Mouse (Mus musculus) midbrain, embryonic 14.5 days (tissue): ENCODE results near the gene Plpp1. TPM values are rescaled to one million over a fixed set of nuclear protein-coding genes. Genes with fewer than 3 reads are reported as not detected.

Source experiments
- ATAC-seq: fragments of 200-750 bp; cut with Nextera tagmentation; 2 replicates; pipeline ENCODE4 v1.8.0; 2017; ENCODE audit warnings: moderate number of reproducible peaks, moderate library complexity; ENCODE audit not compliant: low FRiP score, low TSS enrichment
- DNase-seq: peaks from one replicate; pipeline ENCODE4 v3.0.0-alpha.2; 2015
- H3K27ac ChIP-seq: fragments of 300-500 bp; sonication (generic); replicated peaks from 2 replicates; pipeline ENCODE4 v1.5.1; 2014; ENCODE audit warnings: mild to moderate bottlenecking, low read depth, low read length, moderate library complexity
- H3K27me3 ChIP-seq: fragments of 300-500 bp; sonication (generic); 2 replicates; pipeline ENCODE4 v1.6.1; 2014; ENCODE audit warnings: low read length, control low read depth, mixed read lengths; ENCODE audit not compliant: control insufficient read depth, insufficient read depth
- H3K36me3 ChIP-seq: fragments of 300-500 bp; sonication (generic); 2 replicates; pipeline ENCODE4 v1.6.1; 2014; ENCODE audit warnings: low read length, control low read depth; ENCODE audit not compliant: control insufficient read depth, insufficient read depth
- H3K4me1 ChIP-seq: fragments of 300-500 bp; sonication (generic); 2 replicates; pipeline ENCODE4 v1.6.1; 2014; ENCODE audit warnings: mild to moderate bottlenecking, antibody characterized with exemption, low read length, control low read depth; ENCODE audit not compliant: control insufficient read depth, insufficient read depth
- H3K4me2 ChIP-seq: fragments of 300-500 bp; sonication (generic); 2 replicates; pipeline ENCODE4 v1.6.1; 2014; ENCODE audit warnings: mild to moderate bottlenecking, low read length, moderate library complexity
- H3K4me3 ChIP-seq: fragments of 300-500 bp; sonication (generic); replicated peaks from 2 replicates; pipeline ENCODE4 v1.5.1; 2014; ENCODE audit warnings: low read depth, low read length
- H3K9ac ChIP-seq: fragments of 300-500 bp; sonication (generic); replicated peaks from 2 replicates; pipeline ENCODE4 v1.6.1; 2014; ENCODE audit warnings: mild to moderate bottlenecking, low read length, moderate library complexity
- H3K9me3 ChIP-seq: fragments of 300-500 bp; sonication (generic); 2 replicates; pipeline ENCODE4 v1.6.1; 2016; ENCODE audit warnings: low read length, control low read depth, mixed read lengths; ENCODE audit not compliant: control insufficient read depth
- WGBS: fragments of 180-500 bp; shearing (Covaris S2); extraction: QIAGEN DNeasy Blood & Tissue Kit; methylation state at CpG from one replicate; pipeline ENCODE4 v1.1.7; 2014; 5-methylcytosine and 5-hydroxymethylcytosine counted together
- polyA plus RNA-seq: library from polyadenylated mRNA; unstranded; fragments of >200 nt; fragmentation: Nextera tagmentation; extraction: Ambion mirVana; gene quantifications from 2 replicates; pipeline ENCODE4 v1.2.1, GENCODE M21; 2014

The Plpp1 gene
- polyA plus RNA-seq, 1 experiment from 2014 or later, result 48.3 TPM

- 0 out of 2 replicates have a peak, but pooled peaks have one; percentile 43 for ATAC-seq
- DNase-seq, result peak; percentile 65
- Histone ChIP-seq H3K36me3 (no peaks in the 10 kb centered on the region), H3K9ac (no peak overlapping the region), H3K27me3 (no peaks in the 10 kb centered on the region), H3K4me2 (no peak overlapping the region), H3K9me3 (peaks cover 18% of the 10 kb centered on the region), H3K27ac (no peak overlapping the region), H3K4me1 (0 out of 2 replicates have a peak, but pooled peaks cover 4% of the 10 kb centered on the region), H3K4me3 (no peak overlapping the region)
- WGBS, result 26% methylated on average over 11 of the region's 11 CpGs
These were observed 29.9 kb upstream of the Plpp1 start for GRCm38 (mm10) chr13:112770528-112771328.

- Histone ChIP-seq H3K27me3 (no peaks in the 10 kb centered on the region), H3K9ac (no peak overlapping the region), H3K9me3 (peaks cover 11% of the 10 kb centered on the region), H3K36me3 (no peaks in the 10 kb centered on the region), H3K4me3 (no peak overlapping the region), H3K4me2 (no peak overlapping the region), H3K27ac (no peak overlapping the region), H3K4me1 (0 out of 2 replicates have a peak, but pooled peaks cover 4% of the 10 kb centered on the region)
- 50% methylated on average over 15 of the region's 15 CpGs for WGBS
- ATAC-seq, result no peak
- DNase-seq, result no peak
These were observed 29.0 kb upstream of the Plpp1 start for GRCm38 (mm10) chr13:112771447-112772208.

DNA sequence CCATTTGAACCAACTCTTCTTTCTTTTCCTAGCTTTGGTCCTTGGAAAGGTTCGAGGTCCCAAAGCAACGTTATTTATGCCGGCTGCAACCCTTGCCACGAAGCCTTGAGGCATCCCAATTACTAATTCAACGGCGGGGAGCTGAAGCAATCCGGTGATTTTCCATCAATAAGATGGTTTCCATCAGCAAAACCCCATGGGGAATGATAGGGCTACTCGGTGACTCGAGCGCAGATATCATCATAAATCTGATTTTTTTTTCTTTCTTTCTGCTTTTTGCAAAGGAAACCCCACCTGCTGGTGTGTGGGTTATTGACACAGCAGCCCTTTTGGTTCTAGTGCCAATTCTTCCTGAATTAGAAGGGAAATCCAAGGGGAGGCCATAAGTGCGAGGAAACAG is 28.3 kb upstream of the Plpp1 start:
- Histone ChIP-seq H3K27me3 (no peaks in the 10 kb centered on the region), H3K36me3 (no peaks in the 10 kb centered on the region), H3K27ac (no peak overlapping the region), H3K4me1 (0 out of 2 replicates have a peak, but pooled peaks cover 4% of the 10 kb centered on the region), H3K9ac (no peak overlapping the region), H3K4me2 (no peak overlapping the region), H3K4me3 (no peak overlapping the region), H3K9me3 (peaks cover 5% of the 10 kb centered on the region)
- DNase-seq (peak; percentile 25), ATAC-seq (no peak)
- 45% methylated on average over 11 of the region's 11 CpGs for WGBS

DNA sequence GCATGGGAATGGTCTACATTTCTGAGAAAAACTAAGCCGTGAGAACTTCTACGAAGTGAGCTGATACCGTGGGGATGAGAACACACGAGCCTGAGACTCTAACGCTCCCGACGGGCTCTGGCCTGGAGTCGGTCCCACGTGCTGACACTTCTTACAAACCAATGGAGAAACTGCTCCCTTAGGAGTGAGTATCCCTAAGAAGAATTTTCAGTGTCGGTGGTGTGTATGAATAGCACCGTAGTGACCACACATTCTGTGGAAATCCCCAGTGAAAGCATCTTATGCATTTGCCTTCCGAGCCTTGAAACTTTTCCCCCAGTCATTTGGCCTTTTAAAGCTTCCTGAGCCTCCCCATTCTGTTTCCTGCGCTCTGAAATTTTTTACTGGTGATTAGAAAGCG is 27.7 kb upstream of the Plpp1 start:
- H3K9me3 ChIP-seq, result no peaks in the 10 kb centered on the region
- ATAC-seq (no peak), DNase-seq (no peak)
- H3K4me1 ChIP-seq, result 0 out of 2 replicates have a peak, but pooled peaks cover 4% of the 10 kb centered on the region
- no peak overlapping the region for H3K4me2 ChIP-seq
- H3K4me3 ChIP-seq, result no peak overlapping the region
- 84% methylated on average over 14 of the region's 14 CpGs for WGBS
- no peaks in the 10 kb centered on the region for H3K27me3 ChIP-seq
- H3K27ac ChIP-seq, result no peak overlapping the region
- H3K36me3 ChIP-seq, result no peaks in the 10 kb centered on the region
- no peak overlapping the region for H3K9ac ChIP-seq

DNA sequence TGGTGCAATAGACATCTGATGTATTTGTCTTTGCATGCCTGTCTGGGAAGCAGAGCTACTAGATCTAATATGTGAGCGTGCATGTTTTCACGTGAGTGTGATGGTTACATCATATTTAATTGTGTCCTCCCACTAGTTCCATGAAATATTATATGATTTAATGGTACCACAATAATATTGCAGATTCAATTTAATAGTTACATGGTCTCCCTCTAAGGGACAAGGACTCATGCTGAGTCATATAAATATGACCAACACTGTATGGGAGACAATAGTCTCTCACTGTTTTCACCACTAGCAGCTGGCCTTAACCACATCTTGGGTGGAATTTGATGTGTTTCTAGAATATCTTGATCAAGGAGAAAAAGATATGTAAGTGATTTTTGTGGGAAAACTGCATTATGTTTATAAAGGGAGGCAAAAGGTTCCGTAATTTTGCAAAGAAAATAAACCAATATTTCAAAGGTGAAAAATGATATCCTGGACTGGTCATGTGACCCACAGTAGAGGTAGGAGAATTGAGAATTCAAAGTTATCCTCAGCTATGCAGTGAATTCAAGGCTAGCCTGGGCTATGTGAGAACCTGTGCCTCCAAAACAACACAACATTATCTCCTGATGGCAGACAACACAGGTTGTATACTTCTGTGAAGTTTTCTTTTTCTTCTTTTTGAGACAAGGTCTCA is 26.5 kb upstream of the Plpp1 start:
- WGBS, result 94% methylated on average over 3 of the region's 3 CpGs
- no peaks in the 10 kb centered on the region for H3K36me3 ChIP-seq
- no peak overlapping the region for H3K27ac ChIP-seq
- H3K9ac ChIP-seq, result no peak overlapping the region
- no peak overlapping the region for H3K4me2 ChIP-seq
- H3K4me3 ChIP-seq, result no peak overlapping the region
- H3K9me3 ChIP-seq, result no peaks in the 10 kb centered on the region
- DNase-seq, result no peak
- H3K27me3 ChIP-seq, result no peaks in the 10 kb centered on the region
- H3K4me1 ChIP-seq, result 0 out of 2 replicates have a peak, but pooled peaks cover 4% of the 10 kb centered on the region
- no peak for ATAC-seq

DNA sequence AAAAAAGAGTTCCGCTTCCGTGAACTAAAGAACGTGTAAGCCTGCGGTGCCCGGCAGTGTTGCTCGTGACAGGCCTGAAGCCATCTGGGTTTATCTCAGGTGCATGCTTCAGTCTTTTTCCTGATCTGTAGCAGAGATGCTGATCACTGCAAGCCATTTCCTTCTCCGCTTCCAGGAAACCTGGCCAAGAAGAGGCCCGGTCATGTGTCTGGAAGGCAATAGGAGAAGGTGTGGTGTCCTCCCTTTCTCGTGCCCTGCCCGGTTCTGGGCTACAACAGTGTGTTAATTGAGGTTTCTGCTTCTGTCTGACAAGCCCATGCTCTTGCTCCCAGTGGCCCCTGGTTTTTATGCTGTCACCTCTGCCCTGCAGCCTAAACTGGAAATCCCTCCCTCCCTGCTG is 24.7 kb upstream of the Plpp1 start:
- ATAC-seq, result no peak
- Histone ChIP-seq H3K9ac (no peak overlapping the region), H3K27me3 (no peaks in the 10 kb centered on the region), H3K36me3 (no peaks in the 10 kb centered on the region), H3K9me3 (no peaks in the 10 kb centered on the region), H3K4me2 (no peak overlapping the region), H3K27ac (no peak overlapping the region), H3K4me1 (0 out of 2 replicates have a peak, but pooled peaks cover 4% of the 10 kb centered on the region), H3K4me3 (no peak overlapping the region)
- DNase-seq, result no peak
- 91% methylated on average over 10 of the region's 10 CpGs for WGBS

DNA sequence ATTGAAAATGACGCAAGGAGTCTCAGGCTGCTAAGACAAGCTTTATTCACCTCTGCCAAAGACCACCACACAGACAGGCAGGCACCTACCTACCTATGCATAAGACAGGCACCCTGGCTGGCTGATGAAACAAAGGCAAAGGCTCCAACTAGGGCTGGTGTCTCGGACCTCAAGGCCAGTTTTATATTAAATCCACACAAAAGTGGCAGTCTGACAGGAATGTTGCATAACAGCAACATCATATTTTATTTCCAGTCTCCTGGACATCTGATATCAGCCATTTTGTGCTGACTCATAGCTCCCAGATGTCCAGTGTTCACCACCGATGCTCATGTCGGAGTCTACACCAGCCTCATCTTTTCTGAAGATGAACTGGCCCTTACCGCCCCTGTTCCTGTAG is 22.2 kb upstream of the Plpp1 start:
- Histone ChIP-seq H3K9ac (no peak overlapping the region), H3K4me3 (no peak overlapping the region), H3K36me3 (no peaks in the 10 kb centered on the region), H3K27ac (no peak overlapping the region), H3K4me1 (no peaks in the 10 kb centered on the region), H3K9me3 (no peaks in the 10 kb centered on the region), H3K4me2 (no peak overlapping the region), H3K27me3 (no peaks in the 10 kb centered on the region)
- WGBS, result 89% methylated on average over 5 of the region's 5 CpGs
- DNase-seq, result no peak
- no peak for ATAC-seq

- Histone ChIP-seq H3K36me3 (no peaks in the 10 kb centered on the region), H3K4me3 (no peak overlapping the region), H3K9me3 (no peaks in the 10 kb centered on the region), H3K27ac (no peak overlapping the region), H3K9ac (no peak overlapping the region), H3K27me3 (no peaks in the 10 kb centered on the region), H3K4me1 (no peaks in the 10 kb centered on the region), H3K4me2 (no peak overlapping the region)
- WGBS, result 76% methylated on average over 7 of the region's 7 CpGs
- no peak for ATAC-seq
- DNase-seq, result no peak
These were observed 15.3 kb upstream of the Plpp1 start for GRCm38 (mm10) chr13:112785305-112785704.
